Mouse (Mus musculus): ENCODE data around the gene Azin2. TPM values are rescaled to one million over a fixed set of nuclear protein-coding genes. Genes with fewer than 3 reads are reported as not detected.

The Azin2 gene
- polyA plus RNA-seq, 1 experiment from 2014 or later: 17.7 TPM

GRCm38 (mm10) chr4:128888436-128888990, 73.7 kb downstream of the Azin2 start:
- Histone ChIP-seq H3K4me2 (replicated peaks) (no peak overlapping the region), H3K9ac (no peak overlapping the region), H3K4me1 (peaks cover 37% of the 10 kb centered on the region), H3K27ac (peak overlapping the region; percentile 55; the same call in 1 of the 2 replicates), H3K36me3 (no peaks in the 10 kb centered on the region), H3K9me3 (replicated peaks) (no peaks in the 10 kb centered on the region), H3K4me3 (no peak overlapping the region), H3K27me3 (no peaks in the 10 kb centered on the region)
- no peak for ATAC-seq (ENCODE audit: low FRiP score)
- WGBS: 86% methylated on average over 6 of the region's 6 CpGs

- peaks cover 43% of the 10 kb centered on the region for H3K4me1 ChIP-seq
- no peak overlapping the region; the same call in 1 of the 2 replicates for H3K9ac ChIP-seq
- no peak overlapping the region for H3K4me3 ChIP-seq
- H3K36me3 ChIP-seq: no peaks in the 10 kb centered on the region
- peak overlapping the region; percentile 55 for H3K27ac ChIP-seq
- H3K27me3 ChIP-seq: no peaks in the 10 kb centered on the region
- no peaks in the 10 kb centered on the region for H3K9me3 ChIP-seq (replicated peaks)
- peak overlapping the region; percentile 25 for H3K4me2 ChIP-seq (replicated peaks)
- 38% methylated on average over 9 of the region's 9 CpGs for WGBS
- no peak for ATAC-seq (ENCODE audit: low FRiP score)
These were observed 74.6 kb downstream of the Azin2 start for GRCm38 (mm10) chr4:128887641-128888091.

GRCm38 (mm10) chr4:128887026-128887425, 75.2 kb downstream of the Azin2 start:
- Histone ChIP-seq H3K9ac (0 out of 2 replicates have a peak overlapping the region, but pooled peaks have one; percentile 32), H3K27ac (peak overlapping the region; percentile 71), H3K36me3 (no peaks in the 10 kb centered on the region), H3K9me3 (replicated peaks) (no peaks in the 10 kb centered on the region), H3K27me3 (no peaks in the 10 kb centered on the region), H3K4me3 (no peak overlapping the region), H3K4me1 (peaks cover 44% of the 10 kb centered on the region), H3K4me2 (replicated peaks) (peak overlapping the region; percentile 25)
- 67% methylated on average over 10 of the region's 10 CpGs for WGBS
- no peak for ATAC-seq (ENCODE audit: low FRiP score)

- Histone ChIP-seq H3K27me3 (no peaks in the 10 kb centered on the region), H3K4me3 (no peak overlapping the region), H3K4me2 (replicated peaks) (peak overlapping the region; percentile 25; the same call in 1 of the 2 replicates), H3K9ac (no peak overlapping the region), H3K36me3 (no peaks in the 10 kb centered on the region), H3K4me1 (peaks cover 44% of the 10 kb centered on the region), H3K9me3 (replicated peaks) (no peaks in the 10 kb centered on the region), H3K27ac (peak overlapping the region; percentile 71)
- WGBS: 32% methylated on average over 5 of the region's 5 CpGs
- ATAC-seq (ENCODE audit: low FRiP score): no peak
These were observed 75.7 kb downstream of the Azin2 start for GRCm38 (mm10) chr4:128886571-128886970.

GRCm38 (mm10) chr4:128885540-128885939, 76.7 kb downstream of the Azin2 start:
- Histone ChIP-seq H3K4me3 (no peak overlapping the region), H3K27ac (no peak overlapping the region), H3K9me3 (replicated peaks) (0 out of 2 replicates have a peak, but pooled peaks cover 5% of the 10 kb centered on the region), H3K36me3 (no peaks in the 10 kb centered on the region), H3K4me2 (replicated peaks) (no peak overlapping the region), H3K4me1 (peaks cover 44% of the 10 kb centered on the region), H3K9ac (no peak overlapping the region), H3K27me3 (no peaks in the 10 kb centered on the region)
- 97% methylated on average over 8 of the region's 8 CpGs for WGBS
- ATAC-seq (ENCODE audit: low FRiP score): no peak

- Histone ChIP-seq H3K27me3 (no peaks in the 10 kb centered on the region), H3K9ac (peak overlapping the region; percentile 85), H3K9me3 (replicated peaks) (0 out of 2 replicates have a peak, but pooled peaks cover 5% of the 10 kb centered on the region), H3K4me1 (peaks cover 41% of the 10 kb centered on the region), H3K4me3 (peak overlapping the region; percentile 77), H3K27ac (peak overlapping the region; percentile 82; the same call in 1 of the 2 replicates), H3K36me3 (no peaks in the 10 kb centered on the region), H3K4me2 (replicated peaks) (peak overlapping the region; percentile 95)
- WGBS: 51% methylated on average over 5 of the region's 5 CpGs
- ATAC-seq (ENCODE audit: low FRiP score): no peak
These were observed 77.5 kb downstream of the Azin2 start for GRCm38 (mm10) chr4:128884711-128885095.

GRCm38 (mm10) chr4:128883801-128884710, 78.2 kb downstream of the Azin2 start:
- Histone ChIP-seq H3K27me3 (no peaks in the 10 kb centered on the region), H3K4me1 (peaks cover 48% of the 10 kb centered on the region), H3K4me2 (replicated peaks) (peak overlapping the region; percentile 95), H3K27ac (peak overlapping the region; percentile 82), H3K36me3 (no peaks in the 10 kb centered on the region), H3K9me3 (replicated peaks) (0 out of 2 replicates have a peak, but pooled peaks cover 5% of the 10 kb centered on the region), H3K4me3 (peak overlapping the region; percentile 77), H3K9ac (peak overlapping the region; percentile 85)
- ATAC-seq (ENCODE audit: low FRiP score): peak; percentile 65
- WGBS: under 1% methylated on average over 92 of the region's 94 CpGs

GRCm38 (mm10) chr4:128883379-128883781, 78.9 kb downstream of the Azin2 start, which contains the start of gene Trim62:
Gene Trim62, plus strand, starts transcription at chr4:128883580.
- H3K4me2 ChIP-seq (replicated peaks): peak within 1 kb of the TSS; percentile 95
- H3K27ac ChIP-seq: peak within 1 kb of the TSS; percentile 82
- H3K27me3 ChIP-seq: peaks cover under 1% of the 10 kb centered on the region; the same call in 1 of the 2 replicates
- peaks cover 54% of the 10 kb centered on the region for H3K4me1 ChIP-seq
- peak within 1 kb of the TSS; percentile 77 for H3K4me3 ChIP-seq
- 0% methylated on average over 36 of the region's 37 CpGs for WGBS
- H3K9me3 ChIP-seq (replicated peaks): 0 out of 2 replicates have a peak, but pooled peaks cover 5% of the 10 kb centered on the region
- H3K9ac ChIP-seq: peak within 1 kb of the TSS; percentile 85
- H3K36me3 ChIP-seq: no peaks in the 10 kb centered on the region
- ATAC-seq (ENCODE audit: low FRiP score): peak; percentile 61

Other genes starting within 250 kb of the Azin2 start
- 0.50 and 0.79 TPM in 2 replicates for gene A3galt2, start 207.1 kb downstream of the Azin2 start, polyA plus RNA-seq (2016; fragmentation: Nextera tagmentation; extraction: Ambion mirVana)
- 44.3 and 44.7 TPM in 2 replicates for gene Zfp362, start 156.4 kb downstream of the Azin2 start, polyA plus RNA-seq (2016; fragmentation: Nextera tagmentation; extraction: Ambion mirVana)
- gene Trim62, start 78.9 kb downstream of the Azin2 start, polyA plus RNA-seq (2016; fragmentation: Nextera tagmentation; extraction: Ambion mirVana): 21.5 and 24.9 TPM in 2 replicates
- 122 and 128 TPM in 2 replicates for gene Ak2, start 29.5 kb upstream of the Azin2 start, polyA plus RNA-seq (2016; fragmentation: Nextera tagmentation; extraction: Ambion mirVana)
- 17.7 and 20.4 TPM in 2 replicates for gene Rnf19b, start 95.8 kb upstream of the Azin2 start, polyA plus RNA-seq (2016; fragmentation: Nextera tagmentation; extraction: Ambion mirVana)
- 1.1 and 1.7 TPM in 2 replicates for gene Tmem54, start 143.1 kb upstream of the Azin2 start, polyA plus RNA-seq (2016; fragmentation: Nextera tagmentation; extraction: Ambion mirVana)
- 8.8 and 12.1 TPM in 2 replicates for gene Hpca, start 159.6 kb upstream of the Azin2 start, polyA plus RNA-seq (2016; fragmentation: Nextera tagmentation; extraction: Ambion mirVana)
- gene Fndc5, start 174.6 kb upstream of the Azin2 start, polyA plus RNA-seq (2016; fragmentation: Nextera tagmentation; extraction: Ambion mirVana): 3.9 and 6.2 TPM in 2 replicates
- gene S100pbp, start 227.3 kb upstream of the Azin2 start, polyA plus RNA-seq (2016; fragmentation: Nextera tagmentation; extraction: Ambion mirVana): 23.2 and 26.7 TPM in 2 replicates
- gene Yars, start 227.3 kb upstream of the Azin2 start, polyA plus RNA-seq (2016; fragmentation: Nextera tagmentation; extraction: Ambion mirVana): 98.1 and 104 TPM in 2 replicates